Mouse (Mus musculus) cerebellum, adult 2 months (tissue): ENCODE measurements around the gene Ggt5. TPM values are rescaled to one million over a fixed set of nuclear protein-coding genes. Genes with fewer than 3 reads are reported as not detected.

Experiments used
- DNase-seq, 2 experiments: peaks; one replicate each; pipeline ENCODE4 v3.0.0; 2021
- H3K27ac ChIP-seq: fragments of 200-500 bp; 2 replicates; pipeline ENCODE4 v1.5.1; 2012; ENCODE audit warnings: low read length, control low read depth, inconsistent platforms; ENCODE audit not compliant: insufficient read depth
- H3K27me3 ChIP-seq: fragments of 200-500 bp; 2 replicates; pipeline ENCODE4 v1.6.1; 2012; ENCODE audit warnings: inconsistent platforms, mild to moderate bottlenecking, low read length, moderate library complexity; ENCODE audit not compliant: control insufficient read depth, insufficient read depth
- H3K4me1 ChIP-seq: fragments of 200-500 bp; 2 replicates; pipeline ENCODE4 v1.6.1; 2011; ENCODE audit warnings: low read length; ENCODE audit not compliant: control insufficient read depth, insufficient read depth
- H3K4me3 ChIP-seq: fragments of 200-500 bp; replicated peaks from 2 replicates; pipeline ENCODE3; 2011; ENCODE audit warnings: mild to moderate bottlenecking, low read depth, low read length, control low read depth; ENCODE audit not compliant: insufficient read depth
- CTCF ChIP-seq: fragments of 200-500 bp; IDR thresholded peaks from 2 replicates; pipeline ENCODE4 v1.5.1; 2011; ENCODE audit warnings: low read depth, mild to moderate bottlenecking, control low read depth, low read length, moderate library complexity, borderline replicate concordance; ENCODE audit not compliant: insufficient read depth
- POLR2A ChIP-seq: fragments of 200-500 bp; IDR thresholded peaks from 2 replicates; pipeline ENCODE4 v1.6.1; 2011; ENCODE audit warnings: low read length, control low read depth, borderline replicate concordance; ENCODE audit not compliant: insufficient read depth
- WGBS: fragments of 180-500 bp; shearing (Covaris S2); methylation state at CpG from one replicate; pipeline ENCODE4 v1.1.7; 2018; 5-methylcytosine and 5-hydroxymethylcytosine counted together
- polyA plus RNA-seq: library from polyadenylated mRNA; depleted of rRNA; stranded (reverse); fragments of >200 nt; gene quantifications from 2 replicates; pipeline ENCODE4 v1.2.3, GENCODE M21; 2012; rRNA removed

Ggt5 gene
- 4.0 and 6.2 TPM in 2 replicates for polyA plus RNA-seq

DNA sequence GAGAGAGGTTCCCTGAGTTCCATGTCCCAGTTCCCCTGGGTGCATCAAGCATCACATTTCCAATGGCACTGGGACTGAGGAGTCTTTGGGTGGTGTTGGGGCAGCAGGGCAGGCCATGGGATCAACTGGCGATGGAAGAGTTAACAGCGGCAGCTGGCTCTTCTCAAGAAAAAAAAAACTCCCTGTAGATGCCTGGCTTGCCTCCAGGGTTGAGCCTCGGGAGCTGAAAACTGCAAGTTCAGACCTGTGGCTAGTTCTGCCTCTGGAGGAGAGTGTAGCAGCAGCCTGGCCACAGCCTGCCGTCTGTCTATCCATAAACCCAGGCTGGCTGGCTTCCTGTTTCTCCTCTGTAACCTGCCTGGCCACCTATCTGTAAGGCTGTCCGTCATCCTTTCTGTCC, at the start of gene Ggt5:
TSS of gene Ggt5 (plus strand) at position 212 of the 400 bp plus-strand sequence.
- TF ChIP-seq CTCF (no peak), POLR2A (no peak)
- 19% methylated on average over 5 of the region's 5 CpGs for WGBS
- Histone ChIP-seq H3K4me1 (no peaks in the 10 kb centered on the region), H3K27ac (no peak within 1 kb of the TSS), H3K27me3 (no peaks in the 10 kb centered on the region), H3K4me3 (no peak within 1 kb of the TSS)
- DNase-seq: no peak

DNA sequence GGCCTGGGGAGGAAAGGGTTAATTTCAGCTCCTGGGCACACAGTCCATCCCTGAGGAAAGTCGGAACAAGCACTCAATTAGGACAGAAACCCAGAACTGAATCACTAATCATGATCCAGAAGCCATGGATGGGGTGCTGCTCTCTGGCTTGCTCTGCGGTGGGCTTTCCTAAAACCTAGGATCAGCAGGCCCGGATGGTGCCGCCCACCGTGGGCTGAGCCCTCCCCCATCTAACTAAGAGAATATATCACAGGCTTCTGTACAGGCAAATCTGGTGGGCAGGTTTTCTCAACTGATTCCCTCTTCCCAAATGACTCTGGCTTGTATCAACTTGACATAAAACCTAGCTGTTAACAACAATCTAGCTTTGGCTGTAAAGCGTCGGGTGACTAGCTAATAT, 41.2 kb upstream of the Ggt5 start:
- 61% methylated on average over 7 of the region's 7 CpGs for WGBS
- H3K27ac ChIP-seq: no peak overlapping the region
- H3K27me3 ChIP-seq: no peaks in the 10 kb centered on the region
- no peak for DNase-seq
- no peaks in the 10 kb centered on the region; the same call in 1 of the 2 replicates for H3K4me1 ChIP-seq
- TF ChIP-seq POLR2A (no peak), CTCF (no peak)
- H3K4me3 ChIP-seq: no peak overlapping the region

GRCm38 (mm10) chr10:75548486-75548885, 40.7 kb upstream of the Ggt5 start:
- Histone ChIP-seq H3K4me1 (no peaks in the 10 kb centered on the region; the same call in 1 of the 2 replicates), H3K27ac (no peak overlapping the region), H3K27me3 (no peaks in the 10 kb centered on the region), H3K4me3 (no peak overlapping the region)
- TF ChIP-seq POLR2A (no peak), CTCF (no peak)
- DNase-seq: no peak
- 26% methylated on average over 14 of the region's 14 CpGs for WGBS

DNA sequence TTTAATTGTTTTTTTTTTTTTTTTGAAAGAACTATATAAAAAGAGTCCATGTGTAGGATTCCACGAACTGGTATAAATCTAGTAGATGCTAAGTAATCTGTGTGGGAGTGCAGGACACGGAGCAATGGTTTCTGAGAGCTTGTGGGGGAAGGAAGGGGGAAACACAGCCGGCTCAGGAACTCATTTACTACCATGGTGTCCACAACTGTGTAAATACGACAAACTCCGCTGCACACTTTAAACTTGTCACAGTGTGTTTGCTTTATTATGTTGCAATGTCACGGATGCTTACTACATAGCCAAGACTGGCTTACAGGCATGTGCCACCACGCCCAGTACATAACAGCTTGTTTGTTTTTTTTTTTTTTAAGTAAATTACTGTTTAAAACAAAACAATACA, 39.3 kb upstream of the Ggt5 start:
- no peak for DNase-seq
- H3K4me3 ChIP-seq: no peak overlapping the region
- no peaks in the 10 kb centered on the region; the same call in 1 of the 2 replicates for H3K4me1 ChIP-seq
- TF ChIP-seq CTCF (no peak), POLR2A (no peak)
- no peaks in the 10 kb centered on the region for H3K27me3 ChIP-seq
- WGBS: 76% methylated on average over 7 of the region's 7 CpGs
- H3K27ac ChIP-seq: no peak overlapping the region

DNA sequence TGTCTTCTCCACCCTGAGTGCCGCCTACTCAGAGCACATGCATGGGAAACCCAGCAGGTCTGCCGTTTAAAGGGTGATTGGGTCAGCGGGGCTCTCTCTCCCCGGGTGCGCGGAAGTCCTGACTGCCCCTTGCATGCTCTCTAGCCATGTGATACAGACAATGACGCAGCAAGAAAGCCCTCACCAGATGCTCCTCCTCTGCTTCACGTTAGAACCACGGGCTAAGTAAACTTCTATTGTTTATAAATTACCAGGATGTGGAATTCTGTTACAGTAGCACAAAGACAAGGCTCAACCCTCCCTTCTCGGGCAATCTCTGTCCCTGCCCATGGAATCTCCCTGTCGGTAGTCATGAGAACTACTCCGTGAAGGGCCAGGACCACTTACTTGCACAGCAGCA, 38.0 kb upstream of the Ggt5 start:
- TF ChIP-seq POLR2A: no peak
- TF ChIP-seq CTCF: no peak
- WGBS: 43% methylated on average over 12 of the region's 12 CpGs
- Histone ChIP-seq H3K4me1 (no peaks in the 10 kb centered on the region; the same call in 1 of the 2 replicates), H3K4me3 (no peak overlapping the region), H3K27ac (no peak overlapping the region), H3K27me3 (no peaks in the 10 kb centered on the region)
- DNase-seq: no peak

DNA sequence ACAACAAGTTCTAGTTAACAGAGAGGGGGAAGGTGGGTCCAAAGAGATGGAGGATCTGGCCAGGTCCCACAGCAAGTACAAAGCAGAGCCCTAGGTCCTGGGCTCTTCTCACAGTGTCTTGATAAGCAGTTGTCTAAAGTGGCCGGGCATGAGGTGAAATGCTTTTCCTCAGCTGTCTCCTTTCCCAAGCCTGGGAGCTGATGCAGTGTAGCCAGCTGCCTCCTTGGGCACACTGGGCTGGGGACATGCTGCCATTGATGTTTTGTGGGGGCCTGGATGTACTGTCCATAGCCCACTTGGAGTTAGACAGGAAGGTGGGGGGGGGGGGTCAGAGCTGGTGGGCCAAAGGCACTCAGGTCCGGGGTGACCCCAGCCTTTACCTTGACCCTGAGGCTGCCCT, 37.0 kb upstream of the Ggt5 start:
- Histone ChIP-seq H3K27ac (no peak overlapping the region), H3K4me3 (no peak overlapping the region), H3K27me3 (no peaks in the 10 kb centered on the region), H3K4me1 (no peaks in the 10 kb centered on the region; the same call in 1 of the 2 replicates)
- no peak for TF ChIP-seq CTCF
- 85% methylated on average over 2 of the region's 2 CpGs for WGBS
- DNase-seq: no peak

DNA sequence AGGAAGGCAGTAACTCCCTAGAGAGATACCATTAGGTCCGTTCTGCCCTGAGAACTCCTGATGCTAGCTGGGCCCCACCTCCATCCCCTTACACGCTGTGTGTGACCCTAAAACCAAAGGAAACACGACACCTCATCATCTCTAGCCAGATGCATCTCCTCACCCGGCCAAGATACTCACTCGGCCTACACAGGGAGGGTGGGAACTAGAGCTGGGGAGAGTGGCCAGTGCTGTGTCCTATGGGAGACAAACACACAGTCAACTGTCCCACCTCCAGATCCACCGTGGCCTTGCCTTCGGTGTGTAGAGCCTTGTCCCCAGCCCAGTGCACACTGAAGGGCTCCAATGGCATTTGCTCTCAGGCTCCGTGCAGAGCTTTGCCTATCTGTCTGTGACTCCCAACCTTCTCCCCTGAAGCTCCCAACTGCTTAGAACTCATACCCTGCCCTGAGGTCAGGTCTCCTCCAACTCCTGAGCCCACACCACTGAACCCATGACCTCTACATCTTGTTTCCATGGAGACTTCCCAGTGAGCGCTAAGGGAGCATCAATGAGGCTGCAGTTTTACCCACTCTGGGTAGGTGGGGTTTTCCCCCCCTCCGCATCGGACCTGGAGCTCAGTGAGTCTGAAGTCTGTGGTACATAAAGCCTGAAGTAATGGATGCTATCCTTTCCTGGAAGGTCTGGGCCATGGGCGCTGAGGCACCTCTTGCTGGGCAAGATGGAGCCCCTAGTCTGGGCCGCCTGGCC, 36.3 kb upstream of the Ggt5 start:
- DNase-seq: no peak
- H3K27ac ChIP-seq: no peak overlapping the region
- peaks cover 2% of the 10 kb centered on the region; the same call in 1 of the 2 replicates for H3K4me1 ChIP-seq
- TF ChIP-seq CTCF (no peak), POLR2A (no peak)
- no peak overlapping the region for H3K4me3 ChIP-seq
- 79% methylated on average over 13 of the region's 13 CpGs for WGBS
- H3K27me3 ChIP-seq: no peaks in the 10 kb centered on the region

GRCm38 (mm10) chr10:75554090-75554489, 35.0 kb upstream of the Ggt5 start:
- H3K4me1 ChIP-seq: peaks cover 7% of the 10 kb centered on the region
- TF ChIP-seq CTCF (no peak), POLR2A (no peak)
- 93% methylated on average over 8 of the region's 8 CpGs for WGBS
- H3K27ac ChIP-seq: no peak overlapping the region
- no peaks in the 10 kb centered on the region for H3K27me3 ChIP-seq
- no peak overlapping the region for H3K4me3 ChIP-seq
- DNase-seq: no peak
